Mouse (Mus musculus) liver, postnatal 0 days (tissue): Measurements from ENCODE around the gene Pip4k2a. TPM values are rescaled to one million over a fixed set of nuclear protein-coding genes. Genes with fewer than 3 reads are reported as not detected.

Source experiments
- ATAC-seq: fragments of 200-750 bp; cut with Nextera tagmentation; 2 replicates; pipeline ENCODE4 v1.8.0; 2017; ENCODE audit warnings: mild to moderate bottlenecking, moderate library complexity
- DNase-seq: peaks from one replicate; pipeline ENCODE4 v3.0.0-alpha.2; 2016
- H3K27ac ChIP-seq: fragments of 300-500 bp; sonication (generic); 2 replicates; pipeline ENCODE4 v1.5.1; 2014; ENCODE audit warnings: antibody characterized with exemption, moderate library complexity, mild to moderate bottlenecking, low read depth
- H3K27me3 ChIP-seq: fragments of 300-500 bp; sonication (generic); 2 replicates; pipeline ENCODE4 v1.6.1; 2014; ENCODE audit warnings: low read length, control low read depth, mixed read lengths; ENCODE audit not compliant: insufficient read depth
- H3K36me3 ChIP-seq: fragments of 300-500 bp; sonication (generic); replicated peaks from 2 replicates; pipeline ENCODE4 v1.6.1; 2014; ENCODE audit warnings: mild to moderate bottlenecking, control low read depth, low read length, moderate library complexity, mixed read lengths; ENCODE audit not compliant: insufficient read depth
- H3K4me1 ChIP-seq: fragments of 300-500 bp; sonication (generic); 2 replicates; pipeline ENCODE4 v1.6.1; 2014; ENCODE audit warnings: antibody characterized with exemption, mild to moderate bottlenecking, control low read depth; ENCODE audit not compliant: insufficient read depth
- H3K4me2 ChIP-seq: fragments of 300-500 bp; sonication (generic); 2 replicates; pipeline ENCODE4 v1.6.1; 2014; ENCODE audit warnings: low read depth, mild to moderate bottlenecking, low read length, moderate library complexity, mixed read lengths
- H3K4me3 ChIP-seq: fragments of 300-500 bp; sonication (generic); 2 replicates; pipeline ENCODE4 v1.5.1; 2014; ENCODE audit warnings: low read depth, low read length
- H3K9ac ChIP-seq: fragments of 300-500 bp; sonication (generic); replicated peaks from 2 replicates; pipeline ENCODE4 v1.6.1; 2014; ENCODE audit warnings: mild to moderate bottlenecking, moderate library complexity
- H3K9me3 ChIP-seq: fragments of 300-500 bp; sonication (generic); 2 replicates; pipeline ENCODE4 v1.6.1; 2016; ENCODE audit warnings: mild to moderate bottlenecking, control low read depth, low read length, mixed read lengths
- CTCF ChIP-seq: sonication (generic); IDR thresholded peaks from 2 replicates; pipeline ENCODE4 v1.5.1; 2016; ENCODE audit warnings: antibody characterized with exemption, low read depth
- EP300 ChIP-seq: IDR thresholded peaks from 2 replicates; pipeline ENCODE4 v1.6.1; 2016; ENCODE audit warnings: antibody characterized with exemption, low read depth, mild to moderate bottlenecking
- WGBS: fragments of 180-500 bp; shearing (Covaris S2); extraction: QIAGEN DNeasy Blood & Tissue Kit; methylation state at CpG from one replicate; pipeline ENCODE4 v1.1.7; 2014; ENCODE audit not compliant: insufficient replicate concordance; 5-methylcytosine and 5-hydroxymethylcytosine counted together
- polyA plus RNA-seq: library from polyadenylated mRNA; unstranded; fragments of >200 nt; fragmentation: Nextera tagmentation; extraction: Ambion mirVana; gene quantifications from 2 replicates; pipeline ENCODE4 v1.2.1, GENCODE M21; 2015

The Pip4k2a gene
- polyA plus RNA-seq = 6.7 and 8.0 TPM in 2 replicates

GRCm38 (mm10) chr2:18998054-18998478, at the start of gene Pip4k2a, which contains the start of gene 4930426L09Rik:
TSS of gene Pip4k2a (minus strand) at chr2:18998126.
TSS of gene 4930426L09Rik (plus strand) at chr2:18998343.
- peak within 1 kb of the TSS; percentile 82 for H3K9ac ChIP-seq
- peak within 1 kb of the TSS; percentile 92 for H3K4me3 ChIP-seq
- peak within 1 kb of the TSS; percentile 96 for H3K27ac ChIP-seq
- 0 out of 2 replicates have a peak, but pooled peaks cover 4% of the 10 kb centered on the region for H3K27me3 ChIP-seq
- no peaks in the 10 kb centered on the region for H3K36me3 ChIP-seq
- peak; percentile 23 for TF ChIP-seq CTCF
- TF ChIP-seq EP300 = no peak
- no peaks in the 10 kb centered on the region for H3K9me3 ChIP-seq
- DNase-seq (peak; percentile 94), ATAC-seq (peak; percentile 95)
- peaks cover 20% of the 10 kb centered on the region for H3K4me1 ChIP-seq
- WGBS = under 1% methylated on average over 63 of the region's 66 CpGs
- peak within 1 kb of the TSS; percentile 85 for H3K4me2 ChIP-seq

GRCm38 (mm10) chr2:19037907-19038570, 40.1 kb upstream of the Pip4k2a start:
- no peak for TF ChIP-seq EP300
- no peak for TF ChIP-seq CTCF
- no peak for ATAC-seq
- peak overlapping the region; percentile 69 for H3K27ac ChIP-seq
- no peak for DNase-seq
- no peaks in the 10 kb centered on the region for H3K9me3 ChIP-seq
- H3K27me3 ChIP-seq = no peaks in the 10 kb centered on the region
- no peak overlapping the region for H3K4me2 ChIP-seq
- no peaks in the 10 kb centered on the region for H3K4me1 ChIP-seq
- no peak overlapping the region for H3K4me3 ChIP-seq
- 51% methylated on average over 4 of the region's 4 CpGs for WGBS
- no peaks in the 10 kb centered on the region for H3K36me3 ChIP-seq
- no peak overlapping the region; the same call in 1 of the 2 replicates for H3K9ac ChIP-seq

- Histone ChIP-seq H3K27ac (no peak overlapping the region), H3K9ac (no peak overlapping the region), H3K4me1 (no peaks in the 10 kb centered on the region), H3K36me3 (no peaks in the 10 kb centered on the region), H3K4me2 (no peak overlapping the region), H3K4me3 (no peak overlapping the region), H3K9me3 (no peaks in the 10 kb centered on the region), H3K27me3 (no peaks in the 10 kb centered on the region)
- WGBS = 58% methylated on average over 4 of the region's 4 CpGs
- no peak for TF ChIP-seq CTCF
- TF ChIP-seq EP300 = no peak
- ATAC-seq = no peak
- no peak for DNase-seq
Measured at GRCm38 (mm10) chr2:19037430-19037829, 39.5 kb upstream of the Pip4k2a start.

GRCm38 (mm10) chr2:19024807-19025206, 26.9 kb upstream of the Pip4k2a start:
- WGBS = 81% methylated on average over 2 of the region's 2 CpGs
- Histone ChIP-seq H3K27ac (no peak overlapping the region), H3K27me3 (no peaks in the 10 kb centered on the region), H3K36me3 (no peaks in the 10 kb centered on the region), H3K9me3 (no peaks in the 10 kb centered on the region), H3K4me3 (no peak overlapping the region), H3K4me2 (no peak overlapping the region), H3K9ac (no peak overlapping the region), H3K4me1 (no peaks in the 10 kb centered on the region)
- no peak for TF ChIP-seq EP300
- no peak for TF ChIP-seq CTCF
- no peak for DNase-seq
- peak; percentile 45 for ATAC-seq

- 63% methylated on average over 2 of the region's 2 CpGs for WGBS
- H3K4me2 ChIP-seq = no peak overlapping the region
- H3K9me3 ChIP-seq = no peaks in the 10 kb centered on the region
- H3K27ac ChIP-seq = no peak overlapping the region
- DNase-seq = no peak
- H3K9ac ChIP-seq = no peak overlapping the region
- ATAC-seq = no peak
- no peaks in the 10 kb centered on the region for H3K36me3 ChIP-seq
- no peaks in the 10 kb centered on the region for H3K27me3 ChIP-seq
- TF ChIP-seq CTCF (no peak), EP300 (no peak)
- H3K4me1 ChIP-seq = no peaks in the 10 kb centered on the region
- H3K4me3 ChIP-seq = no peak overlapping the region
Measured at GRCm38 (mm10) chr2:19018034-19018433, 20.1 kb upstream of the Pip4k2a start.

GRCm38 (mm10) chr2:19016839-19017238, 18.9 kb upstream of the Pip4k2a start:
- DNase-seq = no peak
- Histone ChIP-seq H3K36me3 (no peaks in the 10 kb centered on the region), H3K4me3 (no peak overlapping the region), H3K4me1 (no peaks in the 10 kb centered on the region), H3K9me3 (no peaks in the 10 kb centered on the region), H3K27ac (no peak overlapping the region), H3K4me2 (no peak overlapping the region), H3K9ac (no peak overlapping the region), H3K27me3 (no peaks in the 10 kb centered on the region)
- WGBS = 56% methylated on average over 1 of the region's 1 CpGs
- no peak for TF ChIP-seq CTCF
- TF ChIP-seq EP300 = no peak
- ATAC-seq = no peak
